Mouse (Mus musculus): ENCODE data around the gene Dcp1a. TPM values are rescaled to one million over a fixed set of nuclear protein-coding genes. Genes with fewer than 3 reads are reported as not detected.

Gene Dcp1a
- polyA plus RNA-seq, 2 experiments = 6.2 to 12.5 TPM

DNA sequence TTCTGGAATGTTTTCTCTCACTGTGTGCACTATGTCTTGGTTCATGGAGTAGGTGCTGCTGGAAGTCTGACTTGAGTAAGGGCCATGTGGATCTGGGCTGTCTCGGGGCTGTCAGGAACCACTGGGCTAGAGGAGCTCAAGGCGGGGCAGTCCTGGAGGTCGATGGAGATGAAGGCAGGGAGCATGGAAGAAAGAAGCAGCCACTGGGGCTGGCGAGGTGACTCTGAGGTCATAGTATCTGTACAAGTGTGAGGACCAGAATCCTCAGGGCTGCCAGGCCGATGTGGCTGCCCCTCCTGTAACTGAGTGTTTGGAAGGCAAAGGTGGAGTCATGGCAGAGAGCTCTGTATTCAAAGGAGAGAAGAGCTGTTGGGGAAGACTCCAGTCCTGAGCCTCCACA, 49.6 kb downstream of the Dcp1a start:
- TF ChIP-seq CTCF (IDR thresholded peaks at IDR 0.05; ENCODE audit: low read depth) (no peak), EP300 (IDR thresholded peaks at IDR 0.05; ENCODE audit: low read depth) (no peak)
- H3K4me2 ChIP-seq (ENCODE audit: low read depth) = no peak overlapping the region
- no peaks in the 10 kb centered on the region for H3K9me3 ChIP-seq (ENCODE audit: control insufficient read depth, low read length)
- peaks cover 3% of the 10 kb centered on the region; the same call in 1 of the 2 replicates for H3K36me3 ChIP-seq (replicated peaks; ENCODE audit: control insufficient read depth, insufficient read depth, low read depth)
- WGBS (ENCODE audit: insufficient replicate concordance) = 71% methylated on average over 5 of the region's 5 CpGs
- no peaks in the 10 kb centered on the region for H3K4me1 ChIP-seq (replicated peaks; ENCODE audit: control insufficient read depth in 2 of 2, insufficient read depth in 2 of 2, low read length in 1 of 2)
- no peak overlapping the region for H3K27ac ChIP-seq
- no peak overlapping the region for H3K9ac ChIP-seq (replicated peaks)
- ATAC-seq (ENCODE audit: insufficient read depth) (no peak), DNase-seq (ENCODE audit: low read depth in 3 of 3, low spot score in 3 of 3) (no peak)
- no peaks in the 10 kb centered on the region for H3K27me3 ChIP-seq (ENCODE audit: control insufficient read depth, insufficient read depth, low read length)
- H3K4me3 ChIP-seq (ENCODE audit: insufficient read depth in 1 of 2, low read depth in 2 of 2, low read length in 2 of 2) = no peak overlapping the region

DNA sequence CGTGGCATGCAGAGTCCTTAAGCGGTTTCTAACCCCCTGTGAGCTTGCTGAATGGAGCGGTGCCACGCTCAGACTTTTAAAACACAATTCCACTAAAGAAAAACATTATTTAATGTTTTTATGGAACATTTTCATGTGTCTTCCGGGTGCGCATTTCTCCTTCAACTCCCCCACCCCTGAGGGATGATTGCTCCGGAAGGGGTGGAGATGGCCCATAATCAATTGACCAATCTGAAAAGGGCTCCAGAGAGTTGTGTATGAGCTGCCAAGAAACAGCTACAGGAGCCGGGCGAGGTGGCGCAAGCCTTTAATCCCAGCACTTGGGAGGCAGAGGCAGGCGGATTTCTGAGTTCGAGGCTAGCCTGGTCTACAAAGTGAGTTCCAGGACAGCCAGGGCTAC, 50.1 kb downstream of the Dcp1a start:
- Histone ChIP-seq H3K4me2 (ENCODE audit: low read depth) (no peak overlapping the region), H3K27me3 (ENCODE audit: control insufficient read depth, insufficient read depth, low read length) (no peaks in the 10 kb centered on the region), H3K27ac (no peak overlapping the region), H3K9ac (replicated peaks) (no peak overlapping the region), H3K36me3 (replicated peaks; ENCODE audit: control insufficient read depth, insufficient read depth, low read depth) (peaks cover 3% of the 10 kb centered on the region; the same call in 1 of the 2 replicates), H3K4me1 (replicated peaks; ENCODE audit: control insufficient read depth in 2 of 2, insufficient read depth in 2 of 2, low read length in 1 of 2) (no peaks in the 10 kb centered on the region), H3K9me3 (ENCODE audit: control insufficient read depth, low read length) (no peaks in the 10 kb centered on the region), H3K4me3 (ENCODE audit: insufficient read depth in 1 of 2, low read depth in 2 of 2, low read length in 2 of 2) (no peak overlapping the region)
- TF ChIP-seq EP300 (IDR thresholded peaks at IDR 0.05; ENCODE audit: low read depth) (no peak), CTCF (IDR thresholded peaks at IDR 0.05; ENCODE audit: low read depth) (no peak)
- WGBS (ENCODE audit: insufficient replicate concordance) = 81% methylated on average over 12 of the region's 12 CpGs
- ATAC-seq (ENCODE audit: insufficient read depth) = no peak
- DNase-seq (ENCODE audit: low read depth in 3 of 3, low spot score in 3 of 3) = no peak

DNA sequence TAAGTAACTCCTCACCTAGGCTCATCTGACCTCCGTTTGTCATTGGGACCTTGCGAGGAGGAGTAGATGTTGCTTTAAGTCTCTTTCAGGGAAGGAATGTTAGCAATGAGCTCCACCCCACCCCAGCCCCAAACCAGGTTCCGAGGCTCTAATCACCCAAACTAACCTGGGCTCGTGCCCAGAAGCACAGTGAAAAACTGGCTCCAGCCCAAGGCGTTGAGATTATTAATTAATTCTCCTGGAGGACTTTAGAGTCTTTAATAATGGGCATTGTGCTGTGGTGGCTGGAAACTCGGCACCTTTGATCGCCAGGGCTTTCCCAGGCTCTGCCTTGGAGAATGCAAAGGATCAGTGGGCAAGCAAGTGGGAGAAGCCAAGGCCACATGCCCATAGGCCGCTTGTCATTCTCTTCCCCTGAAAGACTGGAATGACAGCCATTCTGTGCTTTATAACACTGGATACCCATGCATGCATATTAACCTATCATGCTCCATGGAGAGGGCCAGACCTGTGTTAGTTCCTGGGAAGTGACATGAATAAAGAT, 51.5 kb downstream of the Dcp1a start:
- Histone ChIP-seq H3K4me2 (ENCODE audit: low read depth) (no peak overlapping the region), H3K27ac (no peak overlapping the region), H3K9me3 (ENCODE audit: control insufficient read depth, low read length) (no peaks in the 10 kb centered on the region), H3K36me3 (replicated peaks; ENCODE audit: control insufficient read depth, insufficient read depth, low read depth) (no peaks in the 10 kb centered on the region; the same call in 1 of the 2 replicates), H3K4me3 (ENCODE audit: insufficient read depth in 1 of 2, low read depth in 2 of 2, low read length in 2 of 2) (no peak overlapping the region), H3K9ac (replicated peaks) (no peak overlapping the region), H3K27me3 (ENCODE audit: control insufficient read depth, insufficient read depth, low read length) (no peaks in the 10 kb centered on the region), H3K4me1 (replicated peaks; ENCODE audit: control insufficient read depth in 2 of 2, insufficient read depth in 2 of 2, low read length in 1 of 2) (no peaks in the 10 kb centered on the region)
- DNase-seq (ENCODE audit: low read depth in 3 of 3, low spot score in 3 of 3) (no peak), ATAC-seq (ENCODE audit: insufficient read depth) (no peak)
- no peak for TF ChIP-seq CTCF (IDR thresholded peaks at IDR 0.05; ENCODE audit: low read depth)
- TF ChIP-seq EP300 (IDR thresholded peaks at IDR 0.05; ENCODE audit: low read depth) = no peak
- WGBS (ENCODE audit: insufficient replicate concordance) = 69% methylated on average over 8 of the region's 8 CpGs

DNA sequence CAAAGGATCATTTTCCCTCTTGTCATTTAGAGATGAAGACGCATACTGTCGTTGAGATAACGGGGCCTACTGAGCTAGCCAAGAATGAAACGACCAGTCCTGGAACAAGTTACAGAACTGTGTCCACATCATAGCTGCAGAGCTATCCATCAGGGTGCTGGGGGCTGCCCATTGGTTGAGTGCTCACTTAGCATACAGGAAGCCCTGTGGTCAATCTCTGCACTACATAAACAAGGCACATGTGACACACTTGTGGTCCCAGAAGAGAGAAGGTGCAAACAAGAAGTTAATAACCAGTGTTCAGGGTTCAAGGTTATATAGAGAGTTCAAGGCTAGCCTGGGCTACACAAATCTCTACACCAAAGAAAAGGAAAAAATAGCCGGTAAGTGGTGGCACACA, 52.1 kb downstream of the Dcp1a start:
- Histone ChIP-seq H3K36me3 (replicated peaks; ENCODE audit: control insufficient read depth, insufficient read depth, low read depth) (no peaks in the 10 kb centered on the region; the same call in 1 of the 2 replicates), H3K4me2 (ENCODE audit: low read depth) (no peak overlapping the region), H3K27ac (no peak overlapping the region), H3K4me3 (ENCODE audit: insufficient read depth in 1 of 2, low read depth in 2 of 2, low read length in 2 of 2) (no peak overlapping the region), H3K27me3 (ENCODE audit: control insufficient read depth, insufficient read depth, low read length) (no peaks in the 10 kb centered on the region), H3K9me3 (ENCODE audit: control insufficient read depth, low read length) (no peaks in the 10 kb centered on the region), H3K4me1 (replicated peaks; ENCODE audit: control insufficient read depth in 2 of 2, insufficient read depth in 2 of 2, low read length in 1 of 2) (no peaks in the 10 kb centered on the region), H3K9ac (replicated peaks) (no peak overlapping the region)
- ATAC-seq (ENCODE audit: insufficient read depth) (no peak), DNase-seq (ENCODE audit: low read depth in 3 of 3, low spot score in 3 of 3) (no peak)
- WGBS (ENCODE audit: insufficient replicate concordance) = 64% methylated on average over 5 of the region's 5 CpGs
- TF ChIP-seq CTCF (IDR thresholded peaks at IDR 0.05; ENCODE audit: low read depth) = no peak
- no peak for TF ChIP-seq EP300 (IDR thresholded peaks at IDR 0.05; ENCODE audit: low read depth)

DNA sequence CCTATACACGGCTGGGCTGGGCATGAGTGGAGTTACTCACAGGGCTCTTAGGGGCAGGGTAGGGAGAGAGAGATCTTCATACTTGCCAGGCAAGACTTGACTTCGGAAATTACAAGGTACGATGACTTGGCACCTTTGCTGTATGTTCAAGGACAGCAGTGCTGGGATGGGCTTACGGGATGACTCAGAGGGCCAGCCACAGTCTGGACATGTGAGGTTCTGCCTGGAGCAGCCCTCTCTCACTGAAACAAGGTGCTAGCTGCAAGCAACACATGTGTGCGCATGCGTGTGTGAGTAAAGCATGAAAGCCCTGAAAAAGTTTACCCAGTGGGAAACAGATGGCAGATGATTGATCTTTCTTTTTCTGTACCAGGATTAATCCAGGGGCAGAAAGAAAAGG, 52.6 kb downstream of the Dcp1a start:
- Histone ChIP-seq H3K9me3 (ENCODE audit: control insufficient read depth, low read length) (no peaks in the 10 kb centered on the region), H3K4me3 (ENCODE audit: insufficient read depth in 1 of 2, low read depth in 2 of 2, low read length in 2 of 2) (no peak overlapping the region), H3K9ac (replicated peaks) (no peak overlapping the region), H3K36me3 (replicated peaks; ENCODE audit: control insufficient read depth, insufficient read depth, low read depth) (no peaks in the 10 kb centered on the region; the same call in 1 of the 2 replicates), H3K27me3 (ENCODE audit: control insufficient read depth, insufficient read depth, low read length) (no peaks in the 10 kb centered on the region), H3K4me2 (ENCODE audit: low read depth) (no peak overlapping the region), H3K4me1 (replicated peaks; ENCODE audit: control insufficient read depth in 2 of 2, insufficient read depth in 2 of 2, low read length in 1 of 2) (no peaks in the 10 kb centered on the region), H3K27ac (no peak overlapping the region)
- DNase-seq (ENCODE audit: low read depth in 3 of 3, low spot score in 3 of 3) (no peak), ATAC-seq (ENCODE audit: insufficient read depth) (no peak)
- whole genome bisulfite sequencing (ENCODE audit: insufficient replicate concordance) = 78% methylated on average over 6 of the region's 6 CpGs
- TF ChIP-seq CTCF (IDR thresholded peaks at IDR 0.05; ENCODE audit: low read depth) (no peak), EP300 (IDR thresholded peaks at IDR 0.05; ENCODE audit: low read depth) (no peak)

All from liver, embryonic 14.5 days (tissue).